Mouse (Mus musculus) limb, embryonic 14.5 days (tissue): Measurements from ENCODE around the gene Vps52. TPM values are rescaled to one million over a fixed set of nuclear protein-coding genes. Genes with fewer than 3 reads are reported as not detected.

ENCODE experiments used
- ATAC-seq: fragments of 200-750 bp; cut with Nextera tagmentation; 2 replicates; pipeline ENCODE4 v1.8.0; 2017; ENCODE audit warnings: low read depth, moderate number of reproducible peaks, moderate TSS enrichment; ENCODE audit not compliant: low FRiP score
- DNase-seq: peaks from one replicate; pipeline ENCODE4 v3.0.0-alpha.2; 2015; ENCODE audit warnings: low spot score
- H3K27ac ChIP-seq: fragments of 300-500 bp; sonication (generic); replicated peaks from 2 replicates; pipeline ENCODE4 v1.5.1; 2014; ENCODE audit warnings: low read depth, mild to moderate bottlenecking, low read length, moderate library complexity, mixed read lengths
- H3K27me3 ChIP-seq: fragments of 300-500 bp; sonication (generic); 2 replicates; pipeline ENCODE4 v1.6.1; 2014; ENCODE audit warnings: low read length, mixed read lengths; ENCODE audit not compliant: control insufficient read depth, insufficient read depth
- H3K36me3 ChIP-seq: fragments of 300-500 bp; sonication (generic); 2 replicates; pipeline ENCODE4 v1.6.1; 2014; ENCODE audit warnings: mild to moderate bottlenecking, low read length, moderate library complexity, mixed read lengths; ENCODE audit not compliant: control insufficient read depth, insufficient read depth
- H3K4me1 ChIP-seq: fragments of 300-500 bp; sonication (generic); 2 replicates; pipeline ENCODE4 v1.6.1; 2014; ENCODE audit warnings: antibody characterized with exemption, low read length, mixed read lengths; ENCODE audit not compliant: control insufficient read depth, insufficient read depth
- H3K4me2 ChIP-seq: fragments of 300-500 bp; sonication (generic); replicated peaks from 2 replicates; pipeline ENCODE4 v1.6.1; 2014; ENCODE audit warnings: low read depth, mild to moderate bottlenecking, low read length, moderate library complexity; ENCODE audit not compliant: severe bottlenecking
- H3K4me3 ChIP-seq: fragments of 300-500 bp; sonication (generic); replicated peaks from 2 replicates; pipeline ENCODE4 v1.5.1; 2014; ENCODE audit warnings: low read length
- H3K9ac ChIP-seq: fragments of 300-500 bp; sonication (generic); 2 replicates; pipeline ENCODE4 v1.6.1; 2014; ENCODE audit warnings: mild to moderate bottlenecking, low read depth, low read length, moderate library complexity; ENCODE audit not compliant: severe bottlenecking
- H3K9me3 ChIP-seq: fragments of 300-500 bp; sonication (generic); 2 replicates; pipeline ENCODE4 v1.6.1; 2016; ENCODE audit warnings: low read length; ENCODE audit not compliant: control insufficient read depth
- POLR2A ChIP-seq: fragments of 200-500 bp; IDR thresholded peaks from 2 replicates; pipeline ENCODE4 v1.8.0; 2012; ENCODE audit warnings: inconsistent platforms, mild to moderate bottlenecking, moderate library complexity, borderline replicate concordance; ENCODE audit not compliant: insufficient read depth, insufficient read length; ENCODE audit errors: extremely low read depth
- WGBS: fragments of 180-500 bp; shearing (Covaris S2); extraction: QIAGEN DNeasy Blood & Tissue Kit; methylation state at CpG from one replicate; pipeline ENCODE4 v1.1.7; 2014; 5-methylcytosine and 5-hydroxymethylcytosine counted together
- polyA plus RNA-seq, 2 experiments: library from polyadenylated mRNA; depleted of rRNA in 1 of 2; stranded (reverse) in 1 of 2; unstranded in 1 of 2; fragments of >200 nt; fragmentation: Nextera tagmentation in 1 of 2; extraction: Ambion mirVana in 1 of 2; gene quantifications; 2 replicates each; pipeline versions ENCODE4 v1.2.1 to v1.2.3; 2012 to 2014

The Vps52 gene
- polyA plus RNA-seq, 2 experiments, result 38.6 to 48.8 TPM

- DNase-seq (no peak), ATAC-seq (no peak)
- H3K9ac ChIP-seq, result no peak overlapping the region
- no peaks in the 10 kb centered on the region for H3K27me3 ChIP-seq
- H3K4me1 ChIP-seq, result peaks cover 8% of the 10 kb centered on the region
- no peak overlapping the region for H3K4me3 ChIP-seq
- H3K9me3 ChIP-seq, result no peaks in the 10 kb centered on the region
- H3K4me2 ChIP-seq, result no peak overlapping the region
- WGBS, result 83% methylated on average over 10 of the region's 10 CpGs
- peaks cover 16% of the 10 kb centered on the region for H3K36me3 ChIP-seq
- no peak overlapping the region for H3K27ac ChIP-seq
- no peak for TF ChIP-seq POLR2A
Measured at GRCm38 (mm10) chr17:33924577-33925283, 30.9 kb upstream of the Vps52 start.

DNA sequence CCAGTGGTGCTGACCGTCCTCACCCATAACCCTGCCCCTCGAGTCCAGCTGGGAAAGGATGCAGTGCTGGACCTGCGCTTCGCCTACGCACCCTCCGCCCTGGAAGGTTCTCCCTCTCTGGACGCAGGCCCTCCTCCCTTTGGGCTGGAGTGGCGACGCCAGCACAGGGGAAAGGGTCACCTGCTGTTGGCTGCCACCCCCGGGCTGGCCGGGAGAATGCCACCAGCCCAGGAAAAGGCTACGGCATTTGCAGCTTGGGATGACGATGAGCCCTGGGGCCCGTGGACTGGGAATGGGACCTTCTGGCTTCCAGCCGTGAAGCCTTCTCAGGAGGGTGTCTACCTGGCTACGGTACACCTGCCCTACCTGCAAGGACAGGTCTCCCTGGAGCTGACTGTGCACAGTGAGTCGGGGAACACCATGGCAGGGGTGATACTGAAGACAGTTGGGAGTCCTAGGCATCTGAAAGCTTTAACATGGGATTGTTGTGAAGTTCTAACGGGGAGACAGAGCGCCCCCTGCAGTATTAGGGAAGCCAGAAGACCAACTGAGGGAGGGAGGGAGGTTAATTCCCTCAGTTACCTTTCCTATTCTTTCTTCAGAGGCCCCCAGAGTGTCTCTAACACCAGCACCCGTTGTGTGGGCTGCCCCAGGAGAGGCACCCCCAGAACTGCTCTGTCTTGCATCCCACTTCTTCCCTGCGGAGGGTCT, 30.1 kb upstream of the Vps52 start:
- no peak for ATAC-seq
- H3K9me3 ChIP-seq, result no peaks in the 10 kb centered on the region
- H3K4me1 ChIP-seq, result peaks cover 8% of the 10 kb centered on the region
- no peaks in the 10 kb centered on the region for H3K27me3 ChIP-seq
- 82% methylated on average over 21 of the region's 21 CpGs for WGBS
- DNase-seq, result no peak
- H3K27ac ChIP-seq, result no peak overlapping the region
- TF ChIP-seq POLR2A, result no peak
- H3K4me3 ChIP-seq, result no peak overlapping the region
- no peak overlapping the region for H3K9ac ChIP-seq
- peaks cover 16% of the 10 kb centered on the region for H3K36me3 ChIP-seq
- no peak overlapping the region for H3K4me2 ChIP-seq

GRCm38 (mm10) chr17:33926207-33926932, 29.2 kb upstream of the Vps52 start:
- TF ChIP-seq POLR2A, result no peak
- Histone ChIP-seq H3K27ac (no peak overlapping the region), H3K36me3 (peaks cover 16% of the 10 kb centered on the region), H3K4me1 (peaks cover 13% of the 10 kb centered on the region), H3K4me2 (no peak overlapping the region), H3K9ac (no peak overlapping the region), H3K4me3 (no peak overlapping the region), H3K27me3 (no peaks in the 10 kb centered on the region), H3K9me3 (no peaks in the 10 kb centered on the region)
- ATAC-seq (no peak), DNase-seq (no peak)
- 77% methylated on average over 15 of the region's 17 CpGs for WGBS

GRCm38 (mm10) chr17:33928251-33928947, 27.2 kb upstream of the Vps52 start:
- Histone ChIP-seq H3K27me3 (no peaks in the 10 kb centered on the region), H3K9me3 (no peaks in the 10 kb centered on the region), H3K4me1 (peaks cover 15% of the 10 kb centered on the region), H3K4me2 (peak overlapping the region; percentile 98), H3K36me3 (peaks cover 30% of the 10 kb centered on the region), H3K4me3 (peak overlapping the region; percentile 84), H3K9ac (peak overlapping the region; percentile 72), H3K27ac (no peak overlapping the region)
- DNase-seq (no peak), ATAC-seq (no peak)
- no peak for TF ChIP-seq POLR2A
- WGBS, result 57% methylated on average over 21 of the region's 21 CpGs
